Mouse (Mus musculus): ENCODE data around the gene Mael. TPM values are rescaled to one million over a fixed set of nuclear protein-coding genes. Genes with fewer than 3 reads are reported as not detected.

The Mael gene
- polyA plus RNA-seq, 1 experiment from 2014 or later, result 0.09 TPM

DNA sequence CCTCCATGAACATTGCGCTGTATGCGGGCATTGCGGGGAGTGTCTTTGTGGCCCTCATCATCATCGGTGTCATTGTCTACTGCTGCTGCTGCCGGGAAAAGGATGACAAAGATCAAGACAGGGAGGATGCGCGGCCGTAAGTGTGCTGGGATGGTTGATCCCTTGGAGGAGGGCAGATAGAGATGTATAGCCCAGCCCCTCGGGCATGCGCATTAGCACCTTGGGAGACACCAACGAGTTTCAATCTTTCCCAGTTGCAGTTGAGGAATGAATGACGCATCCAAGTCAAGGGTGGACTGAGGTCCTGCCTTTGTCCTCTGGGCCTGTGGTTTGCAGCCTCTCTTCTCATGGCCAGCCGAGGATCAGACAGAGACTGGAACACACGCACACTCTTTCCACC, 74.0 kb downstream of the Mael start:
- no peak for ATAC-seq (ENCODE audit: insufficient number of reproducible peaks, low FRiP score, low TSS enrichment, low read depth)
- Histone ChIP-seq H3K9me3 (no peaks in the 10 kb centered on the region), H3K4me3 (no peak overlapping the region), H3K9ac (no peak overlapping the region), H3K27ac (no peak overlapping the region), H3K4me1 (no peaks in the 10 kb centered on the region), H3K4me2 (no peak overlapping the region), H3K36me3 (no peaks in the 10 kb centered on the region), H3K27me3 (peaks cover 9% of the 10 kb centered on the region)
- 89% methylated on average over 14 of the region's 14 CpGs for WGBS

DNA sequence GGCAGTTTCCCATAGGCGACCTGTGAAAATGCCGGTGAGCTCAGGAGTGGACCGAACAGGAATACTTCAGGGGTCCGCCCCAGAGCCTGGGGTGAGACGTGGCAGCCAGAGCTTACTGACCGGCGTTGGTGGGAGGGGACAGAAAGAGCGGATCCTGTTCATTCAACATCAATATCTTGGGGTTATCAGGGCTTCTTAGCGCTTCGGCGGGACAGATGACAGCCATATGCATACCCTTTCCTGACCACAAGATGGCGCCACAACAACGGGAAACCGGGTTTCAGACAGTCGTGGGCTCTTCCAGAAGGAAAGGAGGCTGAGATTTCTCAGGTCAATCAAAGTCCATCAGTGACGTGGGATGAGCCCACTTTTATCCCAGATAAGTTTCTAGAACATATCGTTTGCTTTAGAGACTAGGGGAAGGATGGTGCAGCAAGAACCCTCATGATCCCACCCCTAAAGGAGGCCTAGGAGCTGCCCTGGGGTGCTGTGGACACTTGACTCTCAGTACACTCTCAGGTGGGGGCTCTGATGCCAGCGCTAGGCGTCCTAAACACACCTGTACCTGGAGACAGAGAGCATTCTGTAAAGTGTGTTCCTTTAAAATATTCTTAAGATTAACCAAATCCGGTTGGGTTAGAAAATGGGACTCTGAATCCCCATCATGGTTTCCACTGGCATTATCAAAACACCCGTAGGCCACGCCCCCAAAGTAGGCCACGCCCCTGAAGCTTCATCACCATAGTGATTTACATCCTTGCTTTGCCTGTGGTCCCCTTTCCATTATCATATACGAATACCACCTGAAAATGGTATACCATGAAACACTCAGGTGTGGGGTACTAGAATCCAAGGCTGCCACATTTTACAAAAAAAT, 77.7 kb downstream of the Mael start:
- no peaks in the 10 kb centered on the region for H3K9me3 ChIP-seq
- H3K4me3 ChIP-seq, result no peak overlapping the region
- H3K4me1 ChIP-seq, result no peaks in the 10 kb centered on the region
- H3K9ac ChIP-seq, result no peak overlapping the region
- H3K4me2 ChIP-seq, result peak overlapping the region; percentile 34; the same call in 1 of the 2 replicates
- no peak overlapping the region for H3K27ac ChIP-seq
- 16% methylated on average over 24 of the region's 24 CpGs for WGBS
- ATAC-seq (ENCODE audit: insufficient number of reproducible peaks, low FRiP score, low TSS enrichment, low read depth), result no peak
- no peaks in the 10 kb centered on the region for H3K36me3 ChIP-seq
- H3K27me3 ChIP-seq, result peaks cover 22% of the 10 kb centered on the region

- Histone ChIP-seq H3K9me3 (no peaks in the 10 kb centered on the region), H3K9ac (no peak overlapping the region), H3K27me3 (peaks cover 29% of the 10 kb centered on the region), H3K4me1 (no peaks in the 10 kb centered on the region), H3K4me2 (peak overlapping the region; percentile 34; the same call in 1 of the 2 replicates), H3K4me3 (no peak overlapping the region), H3K27ac (no peak overlapping the region), H3K36me3 (no peaks in the 10 kb centered on the region)
- WGBS, result 54% methylated on average over 5 of the region's 5 CpGs
- ATAC-seq (ENCODE audit: insufficient number of reproducible peaks, low FRiP score, low TSS enrichment, low read depth), result no peak
These were observed 78.4 kb downstream of the Mael start for GRCm38 (mm10) chr1:166160111-166160510.

DNA sequence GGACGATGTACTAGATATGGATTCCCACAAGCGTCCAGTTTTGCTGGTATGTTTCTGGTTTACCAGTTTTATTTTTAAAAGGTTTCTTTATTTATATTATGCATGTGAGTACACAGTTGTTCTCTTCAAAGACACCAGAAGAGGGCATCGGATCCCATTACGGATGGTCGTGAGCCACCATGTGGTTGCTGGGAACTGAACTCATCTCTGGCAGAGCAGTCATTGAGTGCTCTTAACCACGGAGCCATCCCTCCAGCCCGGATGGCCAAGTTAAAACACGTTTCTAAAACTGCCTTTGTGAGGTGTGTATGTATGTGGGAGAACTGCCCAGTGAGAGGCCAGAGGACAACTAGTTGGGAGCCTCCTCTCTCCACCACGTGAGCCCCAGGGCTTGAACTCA, 79.9 kb downstream of the Mael start:
- Histone ChIP-seq H3K9me3 (no peaks in the 10 kb centered on the region), H3K27ac (no peak overlapping the region), H3K9ac (no peak overlapping the region), H3K27me3 (peaks cover 41% of the 10 kb centered on the region), H3K4me2 (no peak overlapping the region), H3K4me3 (no peak overlapping the region), H3K36me3 (no peaks in the 10 kb centered on the region), H3K4me1 (peaks cover 8% of the 10 kb centered on the region; the same call in 1 of the 2 replicates)
- ATAC-seq (ENCODE audit: insufficient number of reproducible peaks, low FRiP score, low TSS enrichment, low read depth), result no peak
- 61% methylated on average over 9 of the region's 9 CpGs for WGBS

GRCm38 (mm10) chr1:166157712-166158111, 80.8 kb downstream of the Mael start:
- Histone ChIP-seq H3K4me3 (no peak overlapping the region), H3K4me2 (no peak overlapping the region), H3K27ac (no peak overlapping the region), H3K4me1 (peaks cover 12% of the 10 kb centered on the region; the same call in 1 of the 2 replicates), H3K36me3 (no peaks in the 10 kb centered on the region), H3K9me3 (no peaks in the 10 kb centered on the region), H3K9ac (no peak overlapping the region), H3K27me3 (peaks cover 41% of the 10 kb centered on the region)
- ATAC-seq (ENCODE audit: insufficient number of reproducible peaks, low FRiP score, low TSS enrichment, low read depth), result no peak
- 80% methylated on average over 12 of the region's 12 CpGs for WGBS

DNA sequence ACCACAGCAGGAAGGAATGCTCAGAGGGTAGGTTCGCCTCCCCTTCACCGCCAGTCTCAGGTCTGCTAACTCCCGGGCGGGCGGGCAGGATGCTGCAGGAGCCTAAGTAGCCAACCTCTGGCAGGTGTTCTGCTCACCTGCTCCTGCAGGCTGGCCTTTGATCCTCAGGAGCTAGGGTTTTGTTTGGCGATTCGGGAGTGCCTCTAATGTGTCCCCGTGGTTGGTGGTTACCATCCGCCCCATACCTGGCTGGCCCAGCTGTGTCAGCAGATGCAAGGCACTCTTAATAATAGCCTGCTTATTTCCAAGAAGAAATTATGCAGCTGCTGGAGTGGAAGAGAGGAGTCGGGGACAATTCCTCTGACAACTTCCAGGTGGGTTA, 83.4 kb downstream of the Mael start:
- no peak overlapping the region for H3K4me2 ChIP-seq

GRCm38 (mm10) chr1:166154162-166155112, 84.1 kb downstream of the Mael start:
- H3K9ac ChIP-seq, result no peak overlapping the region
- H3K4me2 ChIP-seq, result peak overlapping the region; percentile 37; the same call in 1 of the 2 replicates
- peaks cover 12% of the 10 kb centered on the region; the same call in 1 of the 2 replicates for H3K4me1 ChIP-seq
- H3K4me3 ChIP-seq, result peak overlapping the region; percentile 23; the same call in 1 of the 2 replicates
- H3K36me3 ChIP-seq, result no peaks in the 10 kb centered on the region
- no peak for ATAC-seq (ENCODE audit: insufficient number of reproducible peaks, low FRiP score, low TSS enrichment, low read depth)
- no peak overlapping the region for H3K27ac ChIP-seq
- H3K27me3 ChIP-seq, result peaks cover 30% of the 10 kb centered on the region
- WGBS, result 10% methylated on average over 29 of the region's 29 CpGs
- H3K9me3 ChIP-seq, result no peaks in the 10 kb centered on the region

More for the DNA sequence above, 83.4 kb downstream of the Mael start:
- 30% methylated on average over 10 of the region's 10 CpGs for WGBS
- Histone ChIP-seq H3K36me3 (no peaks in the 10 kb centered on the region), H3K27ac (no peak overlapping the region), H3K27me3 (peaks cover 36% of the 10 kb centered on the region), H3K9ac (no peak overlapping the region), H3K4me3 (no peak overlapping the region), H3K4me1 (peaks cover 12% of the 10 kb centered on the region; the same call in 1 of the 2 replicates), H3K9me3 (no peaks in the 10 kb centered on the region)
- no peak for ATAC-seq (ENCODE audit: insufficient number of reproducible peaks, low FRiP score, low TSS enrichment, low read depth)

DNA sequence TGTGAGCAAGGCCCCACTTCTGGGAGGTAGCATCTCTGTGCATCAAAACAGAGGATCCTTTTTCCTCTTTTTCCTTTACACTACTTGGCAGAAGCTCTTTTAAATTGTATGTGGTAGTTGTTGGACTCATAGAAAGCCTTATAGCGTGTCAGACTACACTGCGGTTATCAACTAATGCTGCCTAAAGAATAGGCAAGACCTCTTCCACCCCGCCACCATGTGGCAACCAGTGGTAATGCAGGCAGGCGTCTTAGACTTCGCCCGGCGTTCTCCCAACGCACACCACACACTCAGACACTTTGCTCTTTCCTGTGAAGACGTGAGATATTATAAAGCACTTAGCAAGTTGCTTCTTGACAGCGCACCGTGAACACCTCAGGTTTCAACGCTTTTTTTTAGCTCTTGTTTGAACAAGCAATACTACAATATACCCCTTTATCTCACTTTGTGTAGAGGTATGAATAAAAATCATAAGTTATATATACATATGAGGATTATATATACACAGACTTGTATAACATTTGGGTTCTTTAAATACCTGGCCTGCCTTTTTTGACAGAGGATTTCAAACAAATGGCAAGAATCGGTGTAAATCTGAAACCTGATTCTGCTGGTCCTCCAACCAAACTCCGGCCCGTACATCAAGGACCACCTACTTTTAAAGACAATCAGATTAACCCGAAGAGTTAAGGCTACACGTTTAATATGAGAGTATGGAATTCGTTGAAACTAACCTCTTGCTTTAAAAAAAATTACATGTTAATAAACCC, 85.0 kb downstream of the Mael start:
- H3K36me3 ChIP-seq, result no peaks in the 10 kb centered on the region
- peaks cover 22% of the 10 kb centered on the region for H3K27me3 ChIP-seq
- 11% methylated on average over 18 of the region's 18 CpGs for WGBS
- H3K9me3 ChIP-seq, result no peaks in the 10 kb centered on the region
- peaks cover 12% of the 10 kb centered on the region; the same call in 1 of the 2 replicates for H3K4me1 ChIP-seq
- no peak overlapping the region for H3K27ac ChIP-seq
- no peak overlapping the region for H3K9ac ChIP-seq
- 0 out of 2 replicates have a peak, but pooled peaks have one; percentile 45 for ATAC-seq (ENCODE audit: insufficient number of reproducible peaks, low FRiP score, low TSS enrichment, low read depth)
- no peak overlapping the region for H3K4me3 ChIP-seq
- no peak overlapping the region for H3K4me2 ChIP-seq

DNA sequence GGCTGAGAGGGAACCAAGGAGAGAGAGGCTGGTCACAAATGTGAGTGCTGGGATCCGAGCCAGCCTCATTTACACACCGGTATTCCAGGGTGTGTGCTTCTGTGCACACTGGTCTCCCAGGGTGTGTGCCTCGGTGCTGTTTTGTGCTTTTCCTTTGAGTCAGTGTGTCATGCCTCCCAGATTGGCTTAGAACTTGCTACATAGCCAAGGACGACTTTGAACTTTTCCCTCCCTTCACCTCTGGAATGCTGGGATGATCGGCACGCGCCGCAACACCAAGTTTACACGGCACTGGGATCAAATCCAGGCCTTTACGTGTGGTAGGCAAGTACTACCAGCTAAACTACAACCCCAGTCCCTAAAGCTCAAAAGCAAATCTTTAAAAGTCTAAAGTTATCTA, 86.5 kb downstream of the Mael start:
- 88% methylated on average over 10 of the region's 10 CpGs for WGBS
- H3K9me3 ChIP-seq, result no peaks in the 10 kb centered on the region
- no peaks in the 10 kb centered on the region for H3K36me3 ChIP-seq
- H3K4me3 ChIP-seq, result no peak overlapping the region
- H3K9ac ChIP-seq, result no peak overlapping the region
- ATAC-seq (ENCODE audit: insufficient number of reproducible peaks, low FRiP score, low TSS enrichment, low read depth), result no peak
- H3K4me2 ChIP-seq, result no peak overlapping the region
- H3K4me1 ChIP-seq, result peaks cover 12% of the 10 kb centered on the region; the same call in 1 of the 2 replicates
- H3K27ac ChIP-seq, result no peak overlapping the region
- H3K27me3 ChIP-seq, result peaks cover 19% of the 10 kb centered on the region

- Histone ChIP-seq H3K36me3 (no peaks in the 10 kb centered on the region), H3K9me3 (no peaks in the 10 kb centered on the region), H3K4me2 (no peak overlapping the region), H3K4me1 (peaks cover 12% of the 10 kb centered on the region; the same call in 1 of the 2 replicates), H3K4me3 (no peak overlapping the region), H3K27ac (no peak overlapping the region), H3K9ac (no peak overlapping the region), H3K27me3 (peaks cover 19% of the 10 kb centered on the region)
- WGBS, result 49% methylated on average over 11 of the region's 11 CpGs
- ATAC-seq (ENCODE audit: insufficient number of reproducible peaks, low FRiP score, low TSS enrichment, low read depth), result no peak
These were observed 87.2 kb downstream of the Mael start for GRCm38 (mm10) chr1:166151341-166151740.

Data from limb, embryonic 15.5 days (tissue).